Mouse (Mus musculus) stomach, embryonic 15.5 days (tissue): ENCODE measurements around the gene Gm10912. TPM values are rescaled to one million over a fixed set of nuclear protein-coding genes. Genes with fewer than 3 reads are reported as not detected.
"Not testable (repeated sequence)": the region's sequence is repeated elsewhere in the genome, so short reads cannot be mapped to it uniquely, and the experiment has no call there.

Source experiments
- ATAC-seq: fragments of 200-750 bp; cut with Nextera tagmentation; 2 replicates; pipeline ENCODE4 v1.8.0; 2017; ENCODE audit warnings: low read depth, moderate number of reproducible peaks, moderate TSS enrichment; ENCODE audit not compliant: insufficient read depth, low FRiP score
- H3K27ac ChIP-seq: fragments of 300-500 bp; sonication (generic); 2 replicates; pipeline ENCODE4 v1.5.1; 2015; ENCODE audit warnings: mild to moderate bottlenecking, inconsistent platforms
- H3K27me3 ChIP-seq: fragments of 300-500 bp; sonication (generic); replicated peaks from 2 replicates; pipeline ENCODE4 v1.6.1; 2015; ENCODE audit warnings: inconsistent platforms
- H3K36me3 ChIP-seq: fragments of 300-500 bp; sonication (generic); 2 replicates; pipeline ENCODE4 v1.6.1; 2015; ENCODE audit warnings: inconsistent platforms
- H3K4me1 ChIP-seq: fragments of 300-500 bp; sonication (generic); 2 replicates; pipeline ENCODE4 v1.6.1; 2015; ENCODE audit warnings: inconsistent platforms
- H3K4me2 ChIP-seq: fragments of 300-500 bp; sonication (generic); 2 replicates; pipeline ENCODE4 v1.6.1; 2015; ENCODE audit warnings: mild to moderate bottlenecking, inconsistent platforms
- H3K4me3 ChIP-seq: fragments of 300-500 bp; sonication (generic); replicated peaks from 2 replicates; pipeline ENCODE4 v1.5.1; 2015; ENCODE audit warnings: inconsistent platforms
- H3K9ac ChIP-seq: fragments of 300-500 bp; sonication (generic); 2 replicates; pipeline ENCODE4 v1.6.1; 2015; ENCODE audit warnings: inconsistent platforms
- H3K9me3 ChIP-seq: fragments of 300-500 bp; sonication (generic); 2 replicates; pipeline ENCODE4 v1.6.1; 2016; ENCODE audit warnings: inconsistent platforms
- WGBS: fragments of 180-500 bp; shearing (Covaris S2); methylation state at CpG from one replicate; pipeline ENCODE4 v1.1.7; 2015; 5-methylcytosine and 5-hydroxymethylcytosine counted together
- polyA plus RNA-seq: library from polyadenylated mRNA; unstranded; fragments of >200 nt; fragmentation: Nextera tagmentation; extraction: Ambion mirVana; gene quantifications from 2 replicates; pipeline ENCODE4 v1.2.1, GENCODE M21; 2015

The Gm10912 gene
- polyA plus RNA-seq, 1 experiment from 2014 or later = 0.10 TPM

GRCm38 (mm10) chr2:104038236-104038635, 27.4 kb upstream of the Gm10912 start:
- WGBS = 81% methylated on average over 2 of the region's 2 CpGs

DNA sequence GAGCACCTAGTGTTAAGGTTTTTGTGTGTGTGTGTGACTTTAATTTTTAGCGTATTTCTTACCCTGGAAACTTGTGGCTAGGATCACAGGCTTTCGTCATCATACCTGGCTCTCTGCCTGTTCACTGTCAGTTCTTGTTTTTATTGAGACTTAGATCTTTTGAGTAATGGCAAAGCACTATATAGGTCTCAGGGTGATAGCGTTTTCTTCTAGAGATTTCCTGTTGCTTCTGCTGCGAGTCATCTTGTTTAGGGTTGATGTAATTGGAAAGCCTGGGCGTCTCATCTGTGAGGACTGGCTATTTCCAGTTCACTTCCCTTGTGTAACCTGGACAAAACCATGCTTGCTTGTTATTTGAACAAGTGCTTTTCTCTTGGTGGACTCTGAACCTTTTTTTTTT, 24.0 kb upstream of the Gm10912 start:
- no peaks in the 10 kb centered on the region for H3K9me3 ChIP-seq
- no peak for ATAC-seq
- H3K27ac ChIP-seq = no peak overlapping the region
- 49% methylated on average over 5 of the region's 5 CpGs for WGBS
- H3K27me3 ChIP-seq = no peaks in the 10 kb centered on the region
- H3K9ac ChIP-seq = no peak overlapping the region
- H3K4me2 ChIP-seq = no peak overlapping the region
- no peaks in the 10 kb centered on the region for H3K4me1 ChIP-seq
- 0 out of 2 replicates have a peak, but pooled peaks cover 13% of the 10 kb centered on the region for H3K36me3 ChIP-seq
- H3K4me3 ChIP-seq = no peak overlapping the region

More at GRCm38 (mm10) chr2:104038236-104038635, 27.4 kb upstream of the Gm10912 start:
- 0 out of 2 replicates have a peak, but pooled peaks cover 11% of the 10 kb centered on the region for H3K36me3 ChIP-seq
- H3K9ac ChIP-seq = no peak overlapping the region
- H3K4me2 ChIP-seq = no peak overlapping the region
- no peak overlapping the region for H3K4me3 ChIP-seq
- no peak for ATAC-seq
- H3K27ac ChIP-seq = no peak overlapping the region
- H3K27me3 ChIP-seq = no peaks in the 10 kb centered on the region
- H3K4me1 ChIP-seq = no peaks in the 10 kb centered on the region
- no peaks in the 10 kb centered on the region for H3K9me3 ChIP-seq

DNA sequence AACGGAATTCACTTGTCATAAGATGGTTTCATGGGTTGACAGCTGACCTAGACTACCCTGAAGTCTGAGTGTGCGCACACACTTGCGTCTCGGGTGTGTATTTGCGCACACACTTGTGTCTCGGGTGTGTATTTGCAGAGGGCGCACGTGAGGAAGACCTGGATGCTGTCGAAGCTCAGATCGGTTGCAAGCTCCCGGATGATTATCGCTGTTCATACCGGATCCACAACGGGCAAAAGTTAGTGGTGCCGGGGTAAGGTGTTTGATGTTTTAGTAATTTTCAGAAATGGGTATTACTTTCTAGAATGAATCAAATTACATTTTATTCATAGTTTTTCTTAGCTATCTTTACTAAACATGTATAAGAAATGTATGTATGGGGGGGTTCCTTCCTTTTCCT, 22.9 kb upstream of the Gm10912 start:
- Histone ChIP-seq H3K36me3 (0 out of 2 replicates have a peak, but pooled peaks cover 10% of the 10 kb centered on the region), H3K4me1 (no peaks in the 10 kb centered on the region), H3K27ac (no peak overlapping the region)

GRCm38 (mm10) chr2:104043624-104044478, 21.8 kb upstream of the Gm10912 start:
- no peaks in the 10 kb centered on the region for H3K4me1 ChIP-seq
- H3K9me3 ChIP-seq = no peaks in the 10 kb centered on the region
- WGBS = 29% methylated on average over 5 of the region's 5 CpGs
- ATAC-seq = no peak
- no peak overlapping the region for H3K9ac ChIP-seq
- peaks cover 10% of the 10 kb centered on the region; the same call in 1 of the 2 replicates for H3K36me3 ChIP-seq
- H3K27ac ChIP-seq = no peak overlapping the region
- no peaks in the 10 kb centered on the region for H3K27me3 ChIP-seq
- H3K4me2 ChIP-seq = no peak overlapping the region
- H3K4me3 ChIP-seq = no peak overlapping the region

More for the DNA sequence above, 22.9 kb upstream of the Gm10912 start:
- Histone ChIP-seq H3K4me2 (no peak overlapping the region), H3K27me3 (no peaks in the 10 kb centered on the region), H3K9ac (no peak overlapping the region), H3K9me3 (no peaks in the 10 kb centered on the region), H3K4me3 (no peak overlapping the region)
- 89% methylated on average over 15 of the region's 15 CpGs for WGBS
- no peak for ATAC-seq

GRCm38 (mm10) chr2:104044479-104045080, 21.0 kb upstream of the Gm10912 start:
- H3K4me3 ChIP-seq = no peak overlapping the region
- H3K36me3 ChIP-seq = peaks cover 8% of the 10 kb centered on the region; the same call in 1 of the 2 replicates
- H3K9me3 ChIP-seq = no peaks in the 10 kb centered on the region
- no peak overlapping the region for H3K9ac ChIP-seq
- no peak overlapping the region for H3K4me2 ChIP-seq
- ATAC-seq = no peak
- H3K4me1 ChIP-seq = no peaks in the 10 kb centered on the region
- no peak overlapping the region for H3K27ac ChIP-seq
- 72% methylated on average over 1 of the region's 1 CpGs for WGBS
- no peaks in the 10 kb centered on the region for H3K27me3 ChIP-seq

DNA sequence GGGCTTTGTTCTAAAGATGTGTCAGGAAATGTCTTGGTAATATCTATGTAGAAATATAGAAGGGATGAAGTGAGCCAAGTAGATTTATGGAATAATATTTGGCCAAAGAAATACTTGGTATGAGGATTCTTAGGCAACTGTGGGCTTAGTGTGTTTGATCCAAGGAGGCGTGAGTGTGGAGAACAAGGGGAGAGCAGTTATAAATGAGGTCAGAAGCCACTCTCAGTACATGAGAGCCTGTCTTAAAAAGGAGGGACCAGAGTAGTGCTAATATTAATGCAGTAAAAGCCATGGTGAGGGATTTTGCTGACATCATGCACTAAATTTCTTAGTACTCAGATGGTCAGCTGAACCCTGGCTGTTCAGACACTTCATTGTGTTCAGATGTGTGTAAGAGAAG, 7.2 kb upstream of the Gm10912 start:
- H3K9ac ChIP-seq = no peak overlapping the region
- H3K27ac ChIP-seq = no peak overlapping the region
- H3K36me3 ChIP-seq = peaks cover 12% of the 10 kb centered on the region
- H3K27me3 ChIP-seq = no peaks in the 10 kb centered on the region
- H3K4me2 ChIP-seq = no peak overlapping the region
- H3K4me1 ChIP-seq = no peaks in the 10 kb centered on the region
- H3K9me3 ChIP-seq = no peaks in the 10 kb centered on the region
- H3K4me3 ChIP-seq = no peak overlapping the region
- no peak for ATAC-seq
- 80% methylated on average over 1 of the region's 1 CpGs for WGBS

GRCm38 (mm10) chr2:104058954-104059353, 6.7 kb upstream of the Gm10912 start:
- 88% methylated on average over 4 of the region's 4 CpGs for WGBS
- no peak overlapping the region for H3K9ac ChIP-seq
- H3K36me3 ChIP-seq = peaks cover 12% of the 10 kb centered on the region
- no peaks in the 10 kb centered on the region for H3K27me3 ChIP-seq
- no peak overlapping the region for H3K27ac ChIP-seq
- H3K4me1 ChIP-seq = no peaks in the 10 kb centered on the region
- ATAC-seq = no peak
- H3K9me3 ChIP-seq = no peaks in the 10 kb centered on the region
- H3K4me3 ChIP-seq = no peak overlapping the region
- no peak overlapping the region for H3K4me2 ChIP-seq

DNA sequence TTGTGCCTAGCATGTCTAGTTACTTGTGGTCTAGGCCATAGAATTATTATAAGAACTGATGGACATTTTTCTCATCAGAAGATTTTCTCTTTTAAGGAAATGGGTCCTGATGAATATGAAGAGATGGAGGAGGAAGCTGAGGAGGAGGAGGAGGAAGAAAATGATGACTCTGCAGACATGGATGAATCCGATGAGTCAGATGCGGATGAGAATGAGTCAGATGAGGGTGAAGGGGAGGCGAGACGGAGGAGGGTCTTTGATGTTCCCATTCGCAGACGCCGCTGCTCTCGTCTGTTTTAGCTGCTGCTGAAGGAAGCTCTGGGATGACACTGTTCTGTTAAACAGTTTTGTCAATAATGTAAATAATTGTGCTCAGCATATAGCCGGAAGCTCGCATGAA, 5.8 kb upstream of the Gm10912 start:
- no peak overlapping the region for H3K9ac ChIP-seq
- no peaks in the 10 kb centered on the region for H3K4me1 ChIP-seq
- WGBS = 61% methylated on average over 10 of the region's 10 CpGs
- no peak overlapping the region for H3K4me2 ChIP-seq
- no peaks in the 10 kb centered on the region for H3K27me3 ChIP-seq
- H3K9me3 ChIP-seq = no peaks in the 10 kb centered on the region
- no peak for ATAC-seq
- H3K36me3 ChIP-seq = peaks cover 12% of the 10 kb centered on the region
- no peak overlapping the region for H3K4me3 ChIP-seq
- H3K27ac ChIP-seq = no peak overlapping the region

GRCm38 (mm10) chr2:104060996-104061395, 4.6 kb upstream of the Gm10912 start:
- no peaks in the 10 kb centered on the region for H3K27me3 ChIP-seq
- H3K4me2 ChIP-seq = no peak overlapping the region
- H3K9ac ChIP-seq = no peak overlapping the region
- H3K4me1 ChIP-seq = no peaks in the 10 kb centered on the region
- no peaks in the 10 kb centered on the region for H3K9me3 ChIP-seq
- H3K36me3 ChIP-seq = peaks cover 6% of the 10 kb centered on the region; the same call in 1 of the 2 replicates
- ATAC-seq = no peak
- H3K4me3 ChIP-seq = no peak overlapping the region
- WGBS = 96% methylated on average over 6 of the region's 6 CpGs
- no peak overlapping the region for H3K27ac ChIP-seq

DNA sequence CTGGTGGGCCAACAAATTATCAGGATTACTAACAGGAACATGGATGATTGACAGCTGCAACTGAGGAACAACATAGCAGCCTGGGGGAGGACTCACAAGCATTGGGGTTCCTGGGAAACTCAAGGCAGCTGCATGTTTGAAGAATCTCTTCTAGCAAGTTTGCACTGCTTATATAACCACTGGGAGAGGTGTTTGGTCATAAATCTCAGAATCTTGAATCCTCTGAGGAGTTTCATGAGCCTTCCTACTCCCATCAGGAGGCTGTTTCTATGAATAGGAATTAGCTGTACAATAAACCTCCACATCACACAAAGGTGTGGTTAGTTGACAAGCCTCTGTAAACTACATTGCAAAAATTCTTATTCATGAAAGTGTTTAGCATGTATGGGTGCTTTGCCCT, 3.0 kb upstream of the Gm10912 start:
- H3K27me3 ChIP-seq = no peaks in the 10 kb centered on the region
- H3K4me3 ChIP-seq = no peak overlapping the region
- H3K9me3 ChIP-seq = no peaks in the 10 kb centered on the region
- ATAC-seq = no peak
- no peak overlapping the region for H3K9ac ChIP-seq
- peaks cover 6% of the 10 kb centered on the region; the same call in 1 of the 2 replicates for H3K36me3 ChIP-seq
- no peak overlapping the region for H3K27ac ChIP-seq
- no peak overlapping the region for H3K4me2 ChIP-seq
- H3K4me1 ChIP-seq = no peaks in the 10 kb centered on the region

DNA sequence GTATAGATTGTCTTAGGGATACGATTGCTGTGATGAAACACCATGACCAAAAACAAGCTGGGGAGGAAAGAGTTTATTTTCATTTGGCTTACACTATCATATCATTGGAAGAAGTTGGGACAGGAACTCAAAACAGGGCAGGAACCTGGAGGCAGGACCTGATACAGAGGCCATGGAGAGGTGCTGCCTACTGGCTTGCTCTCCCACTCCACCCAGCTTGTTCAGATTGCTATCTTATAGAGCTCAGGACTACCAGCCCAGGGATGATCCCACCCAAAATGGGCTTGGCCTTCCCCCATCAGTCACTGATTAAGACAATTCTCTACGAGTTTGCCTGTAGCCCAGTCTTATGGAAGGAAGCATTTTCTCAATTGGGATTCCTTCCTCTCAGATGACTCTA, 1.5 kb upstream of the Gm10912 start:
- no peaks in the 10 kb centered on the region for H3K4me1 ChIP-seq
- H3K36me3 ChIP-seq = peaks cover under 1% of the 10 kb centered on the region; the same call in 1 of the 2 replicates
- no peak overlapping the region for H3K4me2 ChIP-seq
- ATAC-seq = no peak
- 76% methylated on average over 2 of the region's 2 CpGs for WGBS
- no peaks in the 10 kb centered on the region for H3K9me3 ChIP-seq
- H3K27ac ChIP-seq = no peak overlapping the region
- H3K9ac ChIP-seq = no peak overlapping the region
- H3K4me3 ChIP-seq = no peak overlapping the region
- H3K27me3 ChIP-seq = no peaks in the 10 kb centered on the region

DNA sequence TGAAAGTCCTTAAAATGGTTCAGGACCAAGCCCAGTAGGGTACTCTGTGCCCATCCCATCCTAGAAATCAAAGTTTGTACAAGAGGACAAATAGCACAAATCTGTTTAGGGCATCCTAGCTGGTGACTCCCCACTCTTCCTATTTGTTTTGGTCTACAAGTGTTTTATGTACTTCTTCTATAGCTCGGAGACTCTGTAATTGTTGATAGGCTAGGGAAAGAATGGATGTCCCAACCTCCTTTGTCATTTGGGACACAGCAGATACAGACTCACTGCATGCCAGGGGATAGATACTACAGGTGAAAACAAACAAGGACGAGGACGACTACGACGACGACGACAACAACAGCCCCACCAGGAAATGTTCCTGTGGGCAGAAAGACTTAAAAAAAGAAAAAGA, 2.8 kb downstream of the Gm10912 start, which contains the start of gene Gm10799:
Gm10799 (minus strand) TSS at position 101 of the 400 bp plus-strand sequence.
- H3K4me1 ChIP-seq, H3K4me3 ChIP-seq: not testable (repeated sequence)
- 74% methylated on average over 7 of the region's 7 CpGs for WGBS

More for the DNA sequence above, 2.8 kb downstream of the Gm10912 start, which contains the start of gene Gm10799:
- not testable (repeated sequence) for H3K9me3 ChIP-seq, H3K9ac ChIP-seq, H3K4me2 ChIP-seq, H3K27me3 ChIP-seq, H3K27ac ChIP-seq, ATAC-seq, H3K36me3 ChIP-seq
